Mouse (Mus musculus) CH12.LX (cell line): ENCODE measurements around the gene Cend1. TPM values are rescaled to one million over a fixed set of nuclear protein-coding genes. Genes with fewer than 3 reads are reported as not detected.

Experiments used
- DNase-seq: peaks from one replicate; pipeline ENCODE4 v3.0.0-alpha.2; 2013; ENCODE audit errors: extremely low read depth
- H3K27ac ChIP-seq: 2 replicates; pipeline ENCODE4 v1.5.1; 2012; ENCODE audit warnings: low read depth, mild to moderate bottlenecking, control low read depth, moderate library complexity; ENCODE audit not compliant: insufficient read depth
- H3K27me3 ChIP-seq: replicated peaks from 2 replicates; pipeline ENCODE3; 2012; ENCODE audit warnings: inconsistent platforms
- H3K36me3 ChIP-seq, 2 experiments: replicated peaks in 1 of 2; 2 replicates each; pipeline versions ENCODE3 to v1.6.1; 2012; ENCODE audit warnings: inconsistent platforms in 1 of 2, low read length in 1 of 2, mild to moderate bottlenecking in 1 of 2, mixed read lengths in 1 of 2, moderate library complexity in 1 of 2; ENCODE audit not compliant: control insufficient read depth in 1 of 2, insufficient read depth in 1 of 2
- H3K4me1 ChIP-seq, 2 experiments: 2 replicates each; pipeline ENCODE4 v1.6.1; 2012; ENCODE audit warnings: inconsistent platforms in 1 of 2, moderate library complexity in 1 of 2; ENCODE audit not compliant: insufficient read depth in 2 of 2, control insufficient read depth in 1 of 2
- H3K4me2 ChIP-seq: 2 replicates; pipeline ENCODE4 v1.6.1; 2012; ENCODE audit warnings: low read depth, mild to moderate bottlenecking, control low read depth; ENCODE audit not compliant: poor library complexity, insufficient read depth, severe bottlenecking
- H3K4me3 ChIP-seq, 3 experiments: fragments of 150-350 bp in 1 of 3; sonication (generic) in 1 of 3; replicated peaks in 1 of 3; 2 replicates each; pipeline versions ENCODE3 to v1.5.1; 2011 to 2012; ENCODE audit warnings: low read depth in 2 of 3, low read length in 2 of 3, mild to moderate bottlenecking in 2 of 3, moderate library complexity in 2 of 3, control low read depth in 1 of 3, improper control_type of control experiment in 1 of 3, inconsistent platforms in 1 of 3, mixed read lengths in 1 of 3; ENCODE audit not compliant: poor library complexity in 1 of 3
- H3K79me2 ChIP-seq: replicated peaks from 2 replicates; pipeline ENCODE4 v1.6.1; 2012; ENCODE audit warnings: mild to moderate bottlenecking, moderate library complexity; ENCODE audit not compliant: control insufficient read depth, poor library complexity, insufficient read depth, severe bottlenecking; ENCODE audit errors: extremely low read depth
- H3K9ac ChIP-seq: 2 replicates; pipeline ENCODE4 v1.6.1; 2012; ENCODE audit warnings: low read depth, mild to moderate bottlenecking, control low read depth, moderate library complexity; ENCODE audit not compliant: insufficient read depth
- H3K9me3 ChIP-seq: replicated peaks from 2 replicates; pipeline ENCODE3; 2012; ENCODE audit warnings: low read length, inconsistent platforms, mixed read lengths
- CHD1 ChIP-seq: IDR thresholded peaks from 2 replicates; pipeline ENCODE4 v1.6.1; 2012; ENCODE audit warnings: low read depth, low read length, improper control_type of control experiment, inconsistent platforms
- CTCF ChIP-seq, 2 experiments: IDR thresholded peaks in 1 of 2; conservative IDR thresholded peaks in 1 of 2; 2 replicates each; pipeline ENCODE4 v1.5.1; 2011 to 2012; ENCODE audit warnings: low read depth in 2 of 2, low read length in 2 of 2, improper control_type of control experiment in 1 of 2, inconsistent platforms in 1 of 2, mild to moderate bottlenecking in 1 of 2, moderate library complexity in 1 of 2
- ELF1 ChIP-seq: IDR thresholded peaks from 2 replicates; pipeline ENCODE4 v1.6.1; 2014; ENCODE audit warnings: low read depth, mild to moderate bottlenecking, inconsistent platforms, low read length, improper control_type of control experiment
- EP300 ChIP-seq: IDR thresholded peaks from 2 replicates; pipeline ENCODE4 v1.6.1; 2011; ENCODE audit warnings: low read length, improper control_type of control experiment
- GABPA ChIP-seq: IDR thresholded peaks from 2 replicates; pipeline ENCODE4 v1.6.1; 2012; ENCODE audit warnings: low read depth, low read length, improper control_type of control experiment, inconsistent platforms; ENCODE audit not compliant: insufficient replicate concordance
- HCFC1 ChIP-seq: IDR thresholded peaks from 2 replicates; pipeline ENCODE4 v1.6.1; 2012; ENCODE audit warnings: low read depth, mild to moderate bottlenecking, inconsistent platforms, low read length, improper control_type of control experiment
- IRF4 ChIP-seq: IDR thresholded peaks from 2 replicates; pipeline ENCODE4 v1.6.1; 2014; ENCODE audit warnings: low read depth, mild to moderate bottlenecking, inconsistent platforms, low read length, improper control_type of control experiment
- MAZ ChIP-seq: IDR thresholded peaks from 2 replicates; pipeline ENCODE4 v1.6.1; 2012; ENCODE audit warnings: low read depth, mild to moderate bottlenecking, inconsistent platforms, low read length, improper control_type of control experiment, moderate library complexity
- MEF2A ChIP-seq: IDR thresholded peaks from 2 replicates; pipeline ENCODE4 v1.6.1; 2014; ENCODE audit warnings: low read depth, mild to moderate bottlenecking, inconsistent platforms, low read length, improper control_type of control experiment, borderline replicate concordance
- MXI1 ChIP-seq: IDR thresholded peaks from 2 replicates; pipeline ENCODE4 v1.6.1; 2011; ENCODE audit warnings: mild to moderate bottlenecking, low read depth, low read length, improper control_type of control experiment
- MYC ChIP-seq: IDR thresholded peaks from 2 replicates; pipeline ENCODE4 v1.6.1; 2011; ENCODE audit warnings: low read depth, mild to moderate bottlenecking, improper control_type of control experiment, low read length
- NRF1 ChIP-seq: IDR thresholded peaks from 2 replicates; pipeline ENCODE4 v1.6.1; 2014; ENCODE audit warnings: low read depth, mild to moderate bottlenecking, inconsistent platforms, low read length, improper control_type of control experiment, moderate library complexity
- PAX5 ChIP-seq: IDR thresholded peaks from 2 replicates; pipeline ENCODE4 v1.6.1; 2012; ENCODE audit warnings: low read length, inconsistent platforms, mixed read lengths
- POLR2A ChIP-seq: IDR thresholded peaks from 2 replicates; pipeline ENCODE4 v1.6.1; 2011; ENCODE audit warnings: low read depth, mild to moderate bottlenecking, improper control_type of control experiment, low read length
- RAD21 ChIP-seq: IDR thresholded peaks from 2 replicates; pipeline ENCODE4 v1.6.1; 2011; ENCODE audit warnings: low read depth, mild to moderate bottlenecking, low read length, improper control_type of control experiment, moderate library complexity
- SIN3A ChIP-seq: IDR thresholded peaks from 2 replicates; pipeline ENCODE4 v1.6.1; 2012; ENCODE audit warnings: low read length, improper control_type of control experiment, inconsistent platforms
- TCF12 ChIP-seq: IDR thresholded peaks from 2 replicates; pipeline ENCODE4 v1.6.1; 2014; ENCODE audit warnings: low read depth, mild to moderate bottlenecking, inconsistent platforms, low read length, improper control_type of control experiment
- ZC3H11A ChIP-seq: IDR thresholded peaks from 2 replicates; pipeline ENCODE4 v1.6.1; 2012; ENCODE audit warnings: low read depth, mild to moderate bottlenecking, inconsistent platforms, low read length, improper control_type of control experiment
- ZMIZ1 ChIP-seq: IDR thresholded peaks from 2 replicates; pipeline ENCODE4 v1.6.1; 2012; ENCODE audit warnings: low read depth, mild to moderate bottlenecking, inconsistent platforms, low read length, improper control_type of control experiment
- ZNF384 ChIP-seq: IDR thresholded peaks from 2 replicates; pipeline ENCODE4 v1.6.1; 2012; ENCODE audit warnings: low read depth, low read length, improper control_type of control experiment, inconsistent platforms
- dilution Hi-C: fragments of 300-500 bp; cut with MboI; formaldehyde crosslinking; loops from 2 replicates; pipeline ENCODE4 v1.14.3; 2020; ENCODE audit warnings: low sequenced_read_pairs; ENCODE audit not compliant: extremely low pct_unique_long_range_greater_than_20kb, extremely low pct_ligation_motif_present
- in situ Hi-C: fragments of 300-500 bp; cut with MboI; formaldehyde crosslinking; loops from 3 replicates; pipeline ENCODE4 v1.14.3; 2019; ENCODE audit warnings: low sequenced_read_pairs, low pct_ligation_motif_present, low pct_unique_long_range_greater_than_20kb, mixed read lengths
- polyA plus RNA-seq: library from polyadenylated mRNA; unstranded; fragments of >175 nt; gene quantifications from 2 replicates; pipeline ENCODE4 v1.2.1, GENCODE M21; 2012; ENCODE audit warnings: low read depth; ENCODE audit not compliant: insufficient read length
- total RNA-seq, 2 experiments: library from RNA; depleted of rRNA; stranded (reverse); fragments of 300-350 nt in 1 of 2; fragments of >200 nt in 1 of 2; gene quantifications; 2 replicates each; pipeline ENCODE4 v1.2.3; 2012 to 2014

Cend1 gene
- total and polyA plus RNA-seq, 3 experiments, result not detected

- no peak for TF ChIP-seq ZNF384
- no peak for TF ChIP-seq CHD1
- no peak for TF ChIP-seq EP300
- TF ChIP-seq GABPA, result no peak
- no peak for TF ChIP-seq ELF1
- TF ChIP-seq IRF4, result 0 out of 2 replicates have a peak, but pooled peaks have one; percentile 17
- peak; percentile 51; the same call in 1 of the 2 replicates for TF ChIP-seq MEF2A
- TF ChIP-seq PAX5, result no peak
- TF ChIP-seq ZMIZ1, result peak; percentile 65
- peak; percentile 37; the same call in 1 of the 2 replicates for TF ChIP-seq NRF1
- TF ChIP-seq POLR2A, result peak; percentile 77
- peak; percentile 52 for TF ChIP-seq TCF12
- peak; percentile 41 for TF ChIP-seq RAD21
- peak; percentile 76; the same call in 1 of the 2 replicates for TF ChIP-seq SIN3A
- peak; percentile 76; the same call in 1 of the 2 replicates for TF ChIP-seq MAZ
- peak; percentile 72; the same call in 1 of the 2 replicates for TF ChIP-seq MYC
- no peak for TF ChIP-seq ZC3H11A
- TF ChIP-seq CTCF (conservative IDR thresholded peaks at IDR 0.05 in 1 of 2, IDR thresholded peaks at IDR 0.05 in 1 of 2; ENCODE audit: low read depth in 2 of 2, low read length in 2 of 2), result peak in 1 of 2 experiments; percentile 76; a peak in 2 of 4 replicates
Observed at GRCm38 (mm10) chr7:141437178-141438120, 8.2 kb upstream of the Cend1 start, which contains the start of gene Slc25a22 (continued).

GRCm38 (mm10) chr7:141436523-141436892 lies 7.2 kb upstream of the Cend1 start:
- dilution Hi-C loops, result no loop called here
- in situ Hi-C loops, result no loop called here
- H3K4me1 ChIP-seq, result peaks cover 25 to 49% of the 10 kb centered on the region in 2 experiments
- H3K27me3 ChIP-seq, result no peaks in the 10 kb centered on the region
- peak overlapping the region; percentile 92 for H3K4me2 ChIP-seq
- peaks cover 60 to 66% of the 10 kb centered on the region in 2 experiments for H3K36me3 ChIP-seq
- H3K4me3 ChIP-seq, result peak overlapping the region; percentile 70 to 87 (median 75)
- H3K9ac ChIP-seq, result peak overlapping the region; percentile 55; the same call in 1 of the 2 replicates
- H3K9me3 ChIP-seq, result no peaks in the 10 kb centered on the region
- DNase-seq, result no peak
- TF ChIP-seq HCFC1, result peak; percentile 6; the same call in 1 of the 2 replicates
- no peak for TF ChIP-seq MXI1
- H3K79me2 ChIP-seq, result peaks cover 12% of the 10 kb centered on the region
- H3K27ac ChIP-seq, result no peak overlapping the region
